Mouse (Mus musculus) brain, embryonic 14.5 days (tissue): ENCODE measurements at regions not wholly inside any gene's neighbourhood (a gene's known extent, or its start where the extent isn't known, plus 50 kb on each side); places are given as distances from the start of the nearest gene placed in this dataset.

Experiments used
- CTCF ChIP-seq: fragments of 200-500 bp; IDR thresholded peaks from 2 replicates; pipeline ENCODE4 v1.5.1; 2012; ENCODE audit warnings: inconsistent platforms, mild to moderate bottlenecking, moderate library complexity, borderline replicate concordance; ENCODE audit not compliant: insufficient read depth, insufficient read length; ENCODE audit errors: extremely low read depth
- POLR2A ChIP-seq: fragments of 200-500 bp; IDR thresholded peaks from 2 replicates; pipeline ENCODE4 v1.6.1; 2012; ENCODE audit warnings: mild to moderate bottlenecking, inconsistent platforms, borderline replicate concordance; ENCODE audit not compliant: poor library complexity, insufficient read depth, insufficient read length, severe bottlenecking; ENCODE audit errors: extremely low read depth

DNA sequence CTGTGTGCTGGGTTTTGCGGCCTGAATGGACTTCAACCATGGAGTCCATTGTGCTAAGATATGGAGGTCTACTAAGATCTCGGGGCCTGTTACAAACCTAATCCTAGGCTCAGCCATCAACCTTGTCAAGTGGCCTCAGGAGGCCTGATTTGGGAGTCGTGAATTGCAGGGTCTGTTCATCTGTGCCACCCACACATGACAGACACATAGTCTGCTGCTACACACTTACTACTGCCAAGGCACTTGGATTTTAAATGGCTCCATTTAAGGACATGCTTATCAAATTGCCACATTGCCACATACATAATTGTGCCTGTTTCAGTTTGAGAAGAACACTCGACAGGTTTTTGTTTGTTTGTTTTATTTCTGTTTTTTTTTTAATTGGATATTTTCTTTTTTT is 737.0 kb downstream of the Tmem132b start:
- TF ChIP-seq CTCF (no peak), POLR2A (no peak)
